Mouse (Mus musculus) forebrain, embryonic 15.5 days (tissue): ENCODE data around the gene H2-T22. TPM values are rescaled to one million over a fixed set of nuclear protein-coding genes. Genes with fewer than 3 reads are reported as not detected.
"Not testable (repeated sequence)": the region's sequence is repeated elsewhere in the genome, so short reads cannot be mapped to it uniquely, and the experiment has no call there.

Experiments
- ATAC-seq: fragments of 200-750 bp; cut with Nextera tagmentation; replicated peaks from 2 replicates; pipeline ENCODE4 v1.8.0; 2017; ENCODE audit warnings: mild to moderate bottlenecking, moderate TSS enrichment, moderate library complexity
- H3K27ac ChIP-seq: fragments of 300-500 bp; sonication (generic); replicated peaks from 2 replicates; pipeline ENCODE4 v1.5.1; 2015; ENCODE audit warnings: mild to moderate bottlenecking, inconsistent platforms
- H3K27me3 ChIP-seq: fragments of 300-500 bp; sonication (generic); 2 replicates; pipeline ENCODE4 v1.6.1; 2015; ENCODE audit warnings: inconsistent platforms
- H3K36me3 ChIP-seq: fragments of 300-500 bp; sonication (generic); 2 replicates; pipeline ENCODE4 v1.6.1; 2015; ENCODE audit warnings: mild to moderate bottlenecking, inconsistent platforms
- H3K4me1 ChIP-seq: fragments of 300-500 bp; sonication (generic); 2 replicates; pipeline ENCODE4 v1.6.1; 2015; ENCODE audit warnings: inconsistent platforms
- H3K4me2 ChIP-seq: fragments of 300-500 bp; sonication (generic); replicated peaks from 2 replicates; pipeline ENCODE4 v1.6.1; 2015; ENCODE audit warnings: mild to moderate bottlenecking, inconsistent platforms
- H3K4me3 ChIP-seq: fragments of 300-500 bp; sonication (generic); 2 replicates; pipeline ENCODE4 v1.5.1; 2015; ENCODE audit warnings: mild to moderate bottlenecking, inconsistent platforms
- H3K9ac ChIP-seq: fragments of 300-500 bp; sonication (generic); replicated peaks from 2 replicates; pipeline ENCODE4 v1.6.1; 2015; ENCODE audit warnings: mild to moderate bottlenecking, inconsistent platforms
- H3K9me3 ChIP-seq: fragments of 300-500 bp; sonication (generic); 2 replicates; pipeline ENCODE4 v1.6.1; 2016; ENCODE audit warnings: inconsistent platforms
- WGBS: fragments of 180-500 bp; shearing (Covaris S2); methylation state at CpG from one replicate; pipeline ENCODE4 v1.1.7; 2015; ENCODE audit warnings: mixed read lengths; 5-methylcytosine and 5-hydroxymethylcytosine counted together
- polyA plus RNA-seq: library from polyadenylated mRNA; unstranded; fragments of >200 nt; fragmentation: Nextera tagmentation; extraction: Ambion mirVana; gene quantifications from 2 replicates; pipeline ENCODE4 v1.2.1, GENCODE M21; 2015

H2-T22 gene
- polyA plus RNA-seq, 1 experiment from 2014 or later = 5.8 TPM

DNA sequence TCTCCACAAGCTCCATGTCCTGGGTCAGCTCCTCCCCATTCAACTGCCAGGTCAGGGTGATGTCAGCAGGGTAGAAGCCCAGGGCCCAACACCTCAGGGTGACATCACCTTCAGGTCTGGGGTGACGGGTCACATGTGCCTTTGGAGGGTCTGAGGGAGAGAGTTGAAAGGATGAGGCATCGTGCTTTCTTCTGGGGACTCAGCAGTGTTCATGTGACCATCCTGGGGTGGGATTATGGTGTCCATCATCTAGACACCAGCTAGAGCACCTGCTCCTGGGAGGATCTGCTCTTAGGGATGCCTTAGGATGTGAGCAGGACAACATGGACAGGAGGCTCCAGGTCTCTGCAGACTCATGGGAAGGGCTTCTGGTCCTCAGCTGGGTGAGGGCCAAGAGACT, 1.9 kb downstream of the H2-T22 start:
- H3K9ac ChIP-seq, H3K36me3 ChIP-seq, H3K9me3 ChIP-seq, H3K4me3 ChIP-seq, H3K4me2 ChIP-seq, H3K27me3 ChIP-seq, H3K4me1 ChIP-seq, H3K27ac ChIP-seq, ATAC-seq: not testable (repeated sequence)
- WGBS = 91% methylated on average over 2 of the region's 2 CpGs

DNA sequence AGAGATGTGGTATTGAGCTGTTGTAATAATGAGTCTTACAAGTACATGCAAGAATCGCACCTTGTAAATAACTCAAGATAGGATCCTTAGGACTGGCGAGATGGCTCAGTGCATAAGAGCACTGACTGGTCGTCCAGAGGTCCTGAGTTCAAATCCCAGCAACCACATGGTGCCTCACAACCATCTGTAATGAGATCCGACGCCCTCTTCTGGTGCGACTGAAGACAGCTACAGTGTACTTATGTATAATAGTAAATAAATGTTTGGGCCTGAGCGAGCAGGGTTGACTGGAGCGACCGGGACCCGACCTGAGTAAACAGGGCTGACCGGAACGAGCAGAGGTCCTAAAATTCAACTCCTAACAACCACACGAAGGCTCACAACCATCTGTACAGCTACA, 6.4 kb downstream of the H2-T22 start:
- H3K27ac ChIP-seq, H3K27me3 ChIP-seq, H3K4me3 ChIP-seq, H3K9me3 ChIP-seq, ATAC-seq, H3K9ac ChIP-seq, H3K36me3 ChIP-seq, H3K4me2 ChIP-seq: not testable (repeated sequence)
- H3K4me1 ChIP-seq = 0 out of 2 replicates have a peak, but pooled peaks cover 13% of the 10 kb centered on the region
- WGBS = 93% methylated on average over 13 of the region's 13 CpGs

DNA sequence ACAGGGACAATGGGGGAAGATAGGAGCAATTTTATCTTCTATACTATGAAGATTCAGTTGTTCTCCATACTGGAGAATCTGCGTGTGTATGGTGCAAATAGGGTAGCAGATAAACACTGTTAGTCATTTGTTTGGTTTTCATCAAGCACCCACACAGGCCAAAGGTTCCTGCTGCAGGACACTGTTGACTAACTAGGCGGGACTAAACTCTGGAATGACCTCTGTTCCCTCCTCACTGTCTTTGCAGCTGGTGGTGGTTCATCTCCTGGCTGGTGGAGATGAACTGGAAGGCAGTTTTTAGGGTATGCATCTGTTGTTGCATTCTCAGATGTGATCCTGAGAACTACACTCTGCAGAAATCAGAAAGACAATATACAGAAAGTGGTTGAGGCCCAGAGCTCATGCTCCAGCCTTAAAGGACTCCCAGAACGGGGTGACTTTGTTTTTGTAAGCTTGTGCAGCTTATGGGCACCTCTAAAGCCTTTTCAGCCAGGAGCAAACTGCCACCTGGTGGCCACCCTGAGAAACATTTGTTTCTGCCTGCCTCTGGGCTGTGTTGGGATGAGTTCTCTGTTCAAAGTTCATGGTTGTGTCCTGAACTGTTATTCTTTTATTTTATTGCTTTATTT, 7.4 kb downstream of the H2-T22 start:
- not testable (repeated sequence) for ATAC-seq, H3K27ac ChIP-seq
- 36% methylated on average over 3 of the region's 3 CpGs for WGBS

DNA sequence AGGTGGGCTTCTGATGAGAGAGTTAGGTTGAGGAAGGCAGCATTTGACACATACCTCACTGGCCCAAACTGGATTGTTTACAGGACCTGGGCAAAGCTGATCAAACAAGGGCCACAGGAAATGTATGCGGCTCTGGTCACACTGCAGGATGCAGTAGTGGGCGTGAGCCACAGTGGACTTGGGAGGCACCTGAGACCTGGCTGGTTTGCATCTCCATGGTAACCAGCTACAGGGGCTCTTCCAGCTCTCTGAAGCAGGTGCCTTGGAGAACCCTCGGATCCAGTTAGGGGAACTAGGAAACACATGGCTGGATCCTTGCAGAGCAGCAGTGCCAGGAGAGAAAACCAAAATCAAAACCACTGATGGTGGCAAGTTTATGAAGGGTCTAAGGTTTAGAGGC, 8.0 kb downstream of the H2-T22 start:
- WGBS = 62% methylated on average over 3 of the region's 3 CpGs
- not testable (repeated sequence) for H3K36me3 ChIP-seq, H3K4me3 ChIP-seq, H3K4me2 ChIP-seq, H3K27ac ChIP-seq, H3K9ac ChIP-seq, H3K27me3 ChIP-seq, H3K9me3 ChIP-seq, ATAC-seq
- H3K4me1 ChIP-seq = 0 out of 2 replicates have a peak, but pooled peaks cover 13% of the 10 kb centered on the region

More for the DNA sequence above, 7.4 kb downstream of the H2-T22 start:
- not testable (repeated sequence) for H3K4me2 ChIP-seq, H3K4me3 ChIP-seq, H3K9ac ChIP-seq, H3K36me3 ChIP-seq, H3K27me3 ChIP-seq, H3K9me3 ChIP-seq
- H3K4me1 ChIP-seq = 0 out of 2 replicates have a peak, but pooled peaks cover 13% of the 10 kb centered on the region

DNA sequence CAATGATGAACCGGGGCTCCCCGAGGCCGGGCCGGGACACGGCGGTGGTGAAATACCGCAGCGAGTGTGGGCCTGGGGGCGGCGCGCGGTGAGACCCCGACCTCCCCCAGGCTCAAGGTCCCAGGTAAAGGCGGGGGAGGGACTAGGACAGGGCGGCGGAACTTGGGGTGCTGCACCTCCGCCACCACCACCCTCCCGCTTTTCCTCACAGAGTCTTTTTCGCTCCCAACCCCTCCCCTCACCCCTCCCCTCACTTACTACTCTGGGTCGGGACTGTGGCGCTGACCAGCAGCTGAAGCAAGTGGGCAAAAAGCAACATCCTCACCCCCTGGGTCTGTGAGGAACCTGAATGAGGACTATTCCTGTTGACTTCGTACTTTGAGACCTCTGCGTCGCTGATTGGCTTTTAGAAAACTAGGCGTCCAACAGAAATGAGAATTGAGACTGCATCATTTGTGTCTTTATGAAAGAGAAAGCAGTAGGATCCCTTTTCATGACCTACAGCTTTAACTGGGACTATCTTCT, 10.1 kb downstream of the H2-T22 start, which contains the start of gene H2-T23:
H2-T23 (minus strand) TSS at position 505 of the 525 bp plus-strand sequence.
- not testable (repeated sequence) for H3K9me3 ChIP-seq, H3K27ac ChIP-seq, H3K27me3 ChIP-seq, H3K36me3 ChIP-seq
- Histone ChIP-seq H3K4me2 (peak within 1 kb of the TSS; percentile 93), H3K4me1 (0 out of 2 replicates have a peak, but pooled peaks cover 13% of the 10 kb centered on the region), H3K9ac (peak within 1 kb of the TSS; percentile 47), H3K4me3 (peak within 1 kb of the TSS; percentile 49)
- ATAC-seq = peak; percentile 36
- under 1% methylated on average over 25 of the region's 25 CpGs for WGBS

DNA sequence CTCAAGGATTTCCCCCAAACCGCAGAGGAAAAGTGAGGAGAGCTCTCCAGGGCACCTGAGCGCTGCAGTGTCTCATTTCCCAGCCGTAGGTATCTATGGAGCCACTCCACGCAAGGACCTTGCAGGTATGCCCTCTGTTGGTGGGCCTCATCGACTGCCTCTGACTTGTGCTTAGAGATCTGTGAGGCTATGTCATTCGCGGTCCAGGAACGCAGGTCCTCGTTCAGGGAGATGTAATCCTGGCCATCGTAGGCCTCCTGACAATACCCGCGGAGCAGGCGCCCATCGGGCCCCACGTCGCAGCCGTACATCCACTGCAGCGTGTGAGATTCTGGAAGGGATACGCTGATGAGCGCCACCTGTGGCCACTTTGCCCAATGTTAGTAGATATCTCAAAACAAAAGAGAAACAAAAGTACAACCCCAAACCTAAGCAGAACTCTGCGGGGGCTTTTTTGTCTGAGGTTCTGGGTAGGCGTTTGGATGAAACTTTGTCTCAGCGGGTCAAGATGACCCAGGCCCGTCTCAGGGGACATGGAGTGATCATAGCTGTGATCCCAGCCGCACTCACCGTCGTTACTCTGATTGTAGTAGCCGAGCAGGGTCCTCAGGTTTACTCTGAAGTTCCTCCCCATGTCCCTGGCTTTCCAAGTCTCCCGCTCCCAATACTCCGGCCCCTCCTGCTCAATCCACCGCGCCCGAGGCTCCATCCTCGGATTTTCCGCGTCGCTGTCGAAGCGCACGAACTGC, 10.8 kb downstream of the H2-T22 start:
- H3K36me3 ChIP-seq, H3K27ac ChIP-seq, H3K27me3 ChIP-seq, H3K9me3 ChIP-seq: not testable (repeated sequence)
- peak overlapping the region; percentile 93 for H3K4me2 ChIP-seq
- ATAC-seq = peak; percentile 75
- 0 out of 2 replicates have a peak, but pooled peaks cover 13% of the 10 kb centered on the region for H3K4me1 ChIP-seq
- peak overlapping the region; percentile 49 for H3K4me3 ChIP-seq
- under 1% methylated on average over 40 of the region's 40 CpGs for WGBS
- H3K9ac ChIP-seq = peak overlapping the region; percentile 47

DNA sequence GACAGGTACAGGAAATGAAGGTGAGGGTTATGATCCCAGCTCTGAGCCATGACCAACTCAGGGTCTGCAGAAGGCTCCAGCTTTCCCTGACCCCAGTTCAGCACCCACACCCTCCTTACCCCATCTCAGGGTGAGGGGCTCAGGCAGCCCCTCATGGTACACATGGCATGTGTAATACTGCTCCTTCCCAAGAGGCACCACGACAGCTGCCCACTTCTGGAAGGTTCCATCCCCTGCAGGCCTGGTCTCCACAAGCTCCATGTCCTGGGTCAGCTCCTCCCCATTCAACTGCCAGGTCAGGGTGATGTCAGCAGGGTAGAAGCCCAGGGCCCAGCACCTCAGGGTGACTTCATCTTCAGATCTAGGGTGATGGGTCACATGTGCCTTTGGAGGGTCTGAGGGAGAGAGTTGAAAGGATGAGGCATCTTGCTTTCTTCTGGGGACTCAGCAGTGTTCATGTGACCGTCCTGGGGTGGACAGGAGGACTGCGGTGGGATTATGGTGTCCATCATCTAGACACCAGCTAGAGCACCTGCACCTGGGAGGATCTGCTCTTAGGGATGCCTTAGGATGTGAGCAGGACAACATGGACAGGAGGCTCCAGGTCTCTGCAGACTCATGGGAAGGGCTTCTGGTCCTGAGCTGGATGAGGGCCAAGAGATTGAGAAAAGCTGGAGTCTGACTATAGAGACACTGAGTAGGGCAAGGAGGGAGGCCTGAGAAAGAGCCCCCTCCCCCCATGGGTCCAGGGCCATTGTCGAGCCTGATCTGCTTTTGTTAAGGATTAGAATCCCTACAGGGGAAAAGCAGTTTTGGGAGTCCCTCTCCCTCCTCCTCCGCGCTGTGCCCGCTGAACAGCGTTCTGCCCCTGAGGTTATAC, 11.6 kb downstream of the H2-T22 start:
- H3K36me3 ChIP-seq, H3K27me3 ChIP-seq, H3K27ac ChIP-seq, H3K9me3 ChIP-seq: not testable (repeated sequence)
- H3K4me3 ChIP-seq = peak overlapping the region; percentile 49
- 43% methylated on average over 8 of the region's 8 CpGs for WGBS
- peak overlapping the region; percentile 93 for H3K4me2 ChIP-seq
- peak; percentile 15; the same call in 1 of the 2 replicates for ATAC-seq
- H3K4me1 ChIP-seq = 0 out of 2 replicates have a peak, but pooled peaks cover 13% of the 10 kb centered on the region
- 0 out of 2 replicates have a peak overlapping the region, but pooled peaks have one; percentile 4 for H3K9ac ChIP-seq

DNA sequence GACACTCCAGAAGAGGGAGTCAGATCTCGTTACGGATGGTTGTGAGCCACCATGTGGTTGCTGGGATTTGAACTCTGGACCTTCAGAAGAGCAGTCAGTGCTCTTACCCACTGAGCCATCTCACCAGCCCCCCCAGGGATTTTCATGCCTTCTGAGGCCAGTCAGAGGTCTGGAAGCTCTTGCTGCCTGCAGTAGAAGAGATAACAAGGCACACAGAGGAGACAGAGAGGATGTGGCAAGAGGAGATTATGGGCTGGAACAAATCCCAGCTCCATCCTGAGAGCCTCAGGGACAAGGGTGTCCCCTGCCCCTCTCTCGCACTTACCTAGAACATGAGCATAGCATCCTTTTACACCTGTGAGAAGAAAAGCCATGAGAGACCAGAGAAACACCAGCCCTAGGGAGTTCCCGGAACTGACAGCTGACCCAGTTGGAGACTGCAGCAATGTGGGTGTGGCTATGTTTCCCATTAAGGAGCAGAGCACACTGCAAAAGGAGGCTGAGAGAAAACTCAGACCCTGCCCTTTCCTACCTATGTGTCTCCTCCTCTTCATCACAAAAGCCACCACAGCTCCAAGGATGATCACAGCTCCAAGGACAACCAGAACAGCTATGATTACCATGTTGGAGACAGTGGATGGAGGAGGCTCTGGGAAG, 12.4 kb downstream of the H2-T22 start:
- H3K4me1 ChIP-seq = 0 out of 2 replicates have a peak, but pooled peaks cover 13% of the 10 kb centered on the region
- not testable (repeated sequence) for H3K36me3 ChIP-seq, H3K4me3 ChIP-seq, H3K27ac ChIP-seq, H3K9me3 ChIP-seq, H3K9ac ChIP-seq, ATAC-seq, H3K27me3 ChIP-seq, H3K4me2 ChIP-seq
- 88% methylated on average over 4 of the region's 4 CpGs for WGBS

DNA sequence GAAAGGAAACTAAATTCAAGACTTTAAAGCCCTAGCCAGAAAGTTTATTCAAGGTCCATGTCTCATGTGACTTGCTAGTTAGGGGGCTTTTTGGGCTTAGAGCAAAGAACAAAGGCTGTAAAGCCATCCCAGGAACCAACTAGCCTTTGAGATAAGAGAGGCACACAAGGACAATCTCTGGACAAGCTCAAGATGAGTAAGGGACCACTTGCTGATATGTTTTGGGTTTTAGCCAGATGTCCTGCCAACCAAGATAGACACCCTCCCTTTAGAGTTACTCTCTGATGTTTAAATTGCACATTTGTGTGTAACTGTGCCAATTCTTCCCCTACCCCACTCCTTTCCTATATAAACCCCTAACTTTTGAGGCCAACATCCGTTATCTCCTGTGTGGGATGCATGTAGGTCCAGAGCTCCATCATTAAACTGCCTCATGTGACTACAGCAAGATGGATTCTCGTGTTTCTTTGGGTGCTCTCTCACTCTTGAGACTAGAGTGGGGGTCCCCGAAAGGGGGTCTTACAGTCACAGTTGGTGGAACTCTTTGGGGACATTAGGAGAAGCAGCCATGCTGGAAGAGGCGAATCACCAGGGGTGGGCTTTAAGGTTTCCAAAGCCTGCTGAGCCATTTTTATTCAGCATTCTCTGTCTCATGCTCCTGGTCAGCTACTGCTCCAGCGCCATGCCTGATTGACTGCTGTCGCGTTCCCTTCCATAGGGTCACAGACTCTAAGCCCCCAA, 13.5 kb downstream of the H2-T22 start:
- Histone ChIP-seq H3K36me3 (no peaks in the 10 kb centered on the region), H3K9ac (no peak overlapping the region), H3K4me2 (no peak overlapping the region), H3K4me1 (0 out of 2 replicates have a peak, but pooled peaks cover 13% of the 10 kb centered on the region), H3K27ac (no peak overlapping the region), H3K4me3 (no peak overlapping the region), H3K9me3 (no peaks in the 10 kb centered on the region), H3K27me3 (no peaks in the 10 kb centered on the region)
- 88% methylated on average over 7 of the region's 7 CpGs for WGBS
- ATAC-seq = no peak

DNA sequence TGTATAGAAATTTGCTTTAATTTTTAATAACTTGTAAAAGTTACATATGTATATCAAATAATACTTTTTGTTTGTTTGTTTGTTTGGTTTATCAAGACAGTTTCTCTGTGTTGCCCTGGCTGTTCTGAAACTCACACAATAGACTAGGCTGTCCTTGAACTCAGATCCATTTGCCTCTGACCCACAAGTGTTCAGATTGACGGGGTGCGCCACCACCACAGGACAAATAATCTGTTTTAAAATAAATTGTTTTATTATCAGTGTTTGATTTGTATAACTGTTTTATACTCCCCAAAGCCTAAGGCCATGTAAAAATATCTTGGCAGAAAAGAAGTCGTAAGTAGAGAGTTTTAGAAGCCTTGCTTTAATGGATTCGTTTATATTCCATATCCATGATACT, 14.9 kb downstream of the H2-T22 start:
- H3K4me3 ChIP-seq = no peak overlapping the region
- ATAC-seq = no peak
- 0 out of 2 replicates have a peak, but pooled peaks cover 11% of the 10 kb centered on the region for H3K4me1 ChIP-seq
- WGBS = 90% methylated on average over 4 of the region's 4 CpGs
- H3K27me3 ChIP-seq = no peaks in the 10 kb centered on the region
- no peaks in the 10 kb centered on the region for H3K9me3 ChIP-seq
- H3K27ac ChIP-seq = no peak overlapping the region
- H3K36me3 ChIP-seq = no peaks in the 10 kb centered on the region
- no peak overlapping the region for H3K4me2 ChIP-seq
- H3K9ac ChIP-seq = no peak overlapping the region

DNA sequence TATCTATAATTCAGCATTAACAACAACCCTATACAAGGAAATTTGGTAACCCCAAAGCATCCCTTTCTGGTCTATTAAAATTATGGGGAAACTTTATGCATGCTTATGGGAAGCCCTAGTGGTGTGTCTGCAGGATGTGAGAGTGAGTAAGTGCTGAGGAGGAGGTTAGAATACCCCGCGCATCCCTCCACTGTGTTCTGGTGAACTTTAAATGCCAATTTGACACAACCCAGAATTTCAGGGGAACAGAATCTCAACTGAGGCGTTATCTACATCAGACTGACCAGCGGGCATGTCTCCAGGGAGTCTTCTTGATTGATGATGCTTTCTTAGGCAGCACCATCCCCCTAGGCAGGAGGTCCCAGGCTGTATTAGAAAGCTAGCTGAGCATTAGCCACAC, 16.6 kb downstream of the H2-T22 start:
- Histone ChIP-seq H3K4me2 (no peak overlapping the region), H3K4me1 (no peaks in the 10 kb centered on the region), H3K27me3 (no peaks in the 10 kb centered on the region), H3K9ac (no peak overlapping the region), H3K4me3 (no peak overlapping the region), H3K36me3 (no peaks in the 10 kb centered on the region), H3K9me3 (no peaks in the 10 kb centered on the region), H3K27ac (no peak overlapping the region)
- 92% methylated on average over 4 of the region's 4 CpGs for WGBS
- ATAC-seq = no peak
